Mouse (Mus musculus) spleen, postnatal 36 days (tissue): ENCODE results near the gene Six2.

Source experiments
- DNase-seq, 2 experiments: peaks; one replicate each; pipeline ENCODE4 v3.0.0; 2022; ENCODE audit warnings: low spot score in 2 of 2, mixed read lengths in 1 of 2

The Six2 gene

GRCm38 (mm10) chr17:85661521-85661920, 26.6 kb downstream of the Six2 start:
- DNase-seq, result no peak

- DNase-seq, result no peak
Measured at GRCm38 (mm10) chr17:85660016-85660415, 28.1 kb downstream of the Six2 start.

GRCm38 (mm10) chr17:85645718-85646665, 42.1 kb downstream of the Six2 start:
- DNase-seq, result no peak

GRCm38 (mm10) chr17:85645312-85645711, 42.8 kb downstream of the Six2 start:
- DNase-seq, result no peak

- DNase-seq, result no peak
Measured at GRCm38 (mm10) chr17:85637876-85638275, 50.2 kb downstream of the Six2 start.
